Comparison of ENCODE assay signal across 15 mouse cellular contexts in the genomic region with DNA sequence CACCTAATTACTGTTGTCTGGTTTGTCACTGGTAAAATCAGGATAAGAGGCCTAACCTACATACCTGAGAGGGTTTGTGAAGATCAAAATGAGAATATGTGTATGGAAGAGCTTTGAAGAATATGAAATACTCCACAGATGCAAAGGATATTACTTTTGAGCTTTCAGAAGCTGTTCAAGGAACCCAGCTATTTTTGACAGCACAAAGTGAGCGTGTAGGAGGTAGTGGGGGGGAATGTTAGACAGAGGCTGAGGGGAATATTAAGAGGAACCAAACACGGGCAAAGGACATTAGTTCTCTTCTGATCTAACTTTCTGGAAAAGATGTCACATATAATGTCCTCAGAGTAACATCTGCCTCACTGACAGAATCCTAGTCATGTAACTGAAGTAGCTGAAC.
"Had no signal": no experiment of that assay in that cellular context is flagged by ENCODE, and none has a peak within 500 bp of the region (broad histone marks: within the 10 kb centered on the region; RNA-seq: fewer than 3 reads in every experiment).

No protein-coding gene starts in this region.

- H3K27me3 ChIP-seq: neural tube, embryonic 15.5 days; stomach, embryonic 15.5 days had no signal

- H3K27ac ChIP-seq: neural tube, embryonic 15.5 days; stomach, embryonic 15.5 days; stomach, postnatal 0 days had no signal

- H3K9me3 ChIP-seq: neural tube, embryonic 15.5 days; stomach, embryonic 15.5 days had no signal

- H3K4me3 ChIP-seq: neural tube, embryonic 15.5 days; stomach, embryonic 15.5 days had no signal

- H3K36me3 ChIP-seq: neural tube, embryonic 15.5 days; stomach, embryonic 15.5 days had no signal

- H3K9ac ChIP-seq: neural tube, embryonic 15.5 days; stomach, embryonic 15.5 days had no signal

- H3K4me1 ChIP-seq: neural tube, embryonic 15.5 days; stomach, embryonic 15.5 days had no signal

- H3K4me2 ChIP-seq: neural tube, embryonic 15.5 days; stomach, embryonic 15.5 days had no signal

- DNase-seq: retina, postnatal 1 day; right cerebral cortex, adult 18-20 months; right cerebral cortex, postnatal 14 days; right cerebral cortex, postnatal 25 days; right cerebral cortex, postnatal 4 days; spleen, adult 18-20 months; thymus, adult 18-20 months; thymus, adult 2 months; thymus, postnatal 14 days; thymus, postnatal 25 days; thymus, postnatal 36 days; thymus, postnatal 4 days had no signal
